Comparison of ENCODE assay signal across 8 mouse cellular contexts in genomic region chr7:110222583-110223182, GRCm38 (mm10). TPM values are rescaled to one million over a fixed set of nuclear protein-coding genes. Genes with fewer than 3 reads are reported as not detected.
DNase-seq lines count a peak whose midpoint lies in the region; ATAC-seq and TF ChIP-seq lines count a peak whose summit lies in the region.

No protein-coding gene starts in this region.

- TF ChIP-seq CTCF in kidney, postnatal 0 days (IDR thresholded peaks at IDR 0.05; ENCODE audit: low read depth): no peak

- peak; percentile 44 for DNase-seq in kidney, postnatal 0 days (ENCODE audit: low spot score)
- DNase-seq in kidney, adult 11 months: no peak
- peak; percentile 14 for DNase-seq in c-Kit-positive CD71-positive TER-119-negative erythroid progenitor cells, embryonic 14.5 days (ENCODE audit: low read depth)
- DNase-seq in right cerebral cortex, postnatal 14 days: no peak
- DNase-seq in gastrocnemius, adult 8-10 months (ENCODE audit: low spot score in 2 of 2): no peak

- peaks cover 3% of the 10 kb centered on the region for H3K36me3 ChIP-seq in kidney, postnatal 0 days (ENCODE audit: insufficient read depth, low read length)
- H3K36me3 ChIP-seq in hindbrain, embryonic 16.5 days (ENCODE audit: control insufficient read depth, insufficient read depth, low read length): no peaks in the 10 kb centered on the region
- peaks cover 6% of the 10 kb centered on the region for H3K36me3 ChIP-seq in myocyte (ENCODE audit: control insufficient read depth, insufficient read depth)

- no peaks in the 10 kb centered on the region for H3K9me3 ChIP-seq in kidney, postnatal 0 days (replicated peaks; ENCODE audit: low read length)
- no peaks in the 10 kb centered on the region for H3K9me3 ChIP-seq in hindbrain, embryonic 16.5 days (ENCODE audit: control insufficient read depth, low read length)

- no peaks in the 10 kb centered on the region for H3K27me3 ChIP-seq in kidney, postnatal 0 days (ENCODE audit: insufficient read depth, low read length)
- H3K27me3 ChIP-seq in hindbrain, embryonic 16.5 days (replicated peaks; ENCODE audit: control insufficient read depth, insufficient read depth, low read length): no peaks in the 10 kb centered on the region
- H3K27me3 ChIP-seq in myocyte (ENCODE audit: control insufficient read depth, insufficient read depth, insufficient read length): no peaks in the 10 kb centered on the region

- no peak for TF ChIP-seq POLR2A in myocyte (IDR thresholded peaks at IDR 0.05; ENCODE audit: insufficient read length, low read depth)

- H3K4me3 ChIP-seq in kidney, postnatal 0 days (replicated peaks; ENCODE audit: low read depth, low read length): peak overlapping the region; percentile 94
- peak overlapping the region; percentile 55 for H3K4me3 ChIP-seq in hindbrain, embryonic 16.5 days (ENCODE audit: low read length)
- H3K4me3 ChIP-seq in myocyte: peak overlapping the region; percentile 80

- H3K27ac ChIP-seq in kidney, postnatal 0 days: no peak overlapping the region; the same call in 1 of the 2 replicates
- H3K27ac ChIP-seq in hindbrain, embryonic 16.5 days (ENCODE audit: low read depth, low read length): no peak overlapping the region

- H3K4me2 ChIP-seq in kidney, postnatal 0 days (ENCODE audit: low read length): peak overlapping the region; percentile 85
- H3K4me2 ChIP-seq in hindbrain, embryonic 16.5 days (ENCODE audit: low read length): peak overlapping the region; percentile 93
- H3K4me2 ChIP-seq in myocyte (ENCODE audit: low read depth): peak overlapping the region; percentile 79

- H3K79me2 ChIP-seq in myocyte (ENCODE audit: control insufficient read depth, insufficient read depth): peaks cover 44% of the 10 kb centered on the region

- H3K4me1 ChIP-seq in kidney, postnatal 0 days (replicated peaks; ENCODE audit: insufficient read depth, low read length): no peaks in the 10 kb centered on the region
- H3K4me1 ChIP-seq in hindbrain, embryonic 16.5 days (ENCODE audit: control insufficient read depth, insufficient read depth, low read depth, low read length): peaks cover 3% of the 10 kb centered on the region; the same call in 1 of the 2 replicates

- WGBS in kidney, postnatal 0 days: 11% methylated on average over 12 of the region's 12 CpGs
- WGBS in hindbrain, embryonic 16.5 days: 18% methylated on average over 12 of the region's 12 CpGs

- H3K9ac ChIP-seq in kidney, postnatal 0 days (ENCODE audit: low read depth, low read length): peak overlapping the region; percentile 94
- H3K9ac ChIP-seq in hindbrain, embryonic 16.5 days (ENCODE audit: low read depth, low read length): no peak overlapping the region

- ATAC-seq in kidney, postnatal 0 days (replicated peaks; ENCODE audit: low FRiP score, low read depth): no peak
- ATAC-seq in hindbrain, embryonic 16.5 days: no peak
- ATAC-seq in frontal cortex, adult (ENCODE audit: low TSS enrichment): no peak

- peak overlapping the region; percentile 79 for H3ac ChIP-seq in myocyte (ENCODE audit: control insufficient read depth, insufficient read length)

TF ChIP-seq in myocyte, 11 proteins besides CTCF, POLR2A, EP300 and RAD21:
- TF ChIP-seq MAX (IDR thresholded peaks at IDR 0.05; ENCODE audit: low read depth): no peak
- TF ChIP-seq REST (IDR thresholded peaks at IDR 0.05; ENCODE audit: insufficient read depth, insufficient read length): no peak
- TF ChIP-seq MYOG (IDR thresholded peaks at IDR 0.05; ENCODE audit: control insufficient read depth in 1 of 3, insufficient read depth in 1 of 3, insufficient read length in 2 of 3, low read depth in 2 of 3): no peak
- TF ChIP-seq POLR2AphosphoS2 (IDR thresholded peaks at IDR 0.05; ENCODE audit: insufficient read length, low read depth): no peak
- no peak for TF ChIP-seq E2F4 (IDR thresholded peaks at IDR 0.05; ENCODE audit: insufficient read depth)
- no peak for TF ChIP-seq MYOD1 (IDR thresholded peaks at IDR 0.05; ENCODE audit: control insufficient read depth in 1 of 3, insufficient read length in 2 of 3, low read depth in 2 of 3)
- no peak for TF ChIP-seq USF1 (IDR thresholded peaks at IDR 0.05; ENCODE audit: low read depth)
- no peak for TF ChIP-seq TCF12 (IDR thresholded peaks at IDR 0.05; ENCODE audit: insufficient read depth, poor library complexity, severe bottlenecking)
- TF ChIP-seq SRF (IDR thresholded peaks at IDR 0.05; ENCODE audit: control insufficient read depth, insufficient read length, low read depth): no peak
- no peak for TF ChIP-seq TCF3 (IDR thresholded peaks at IDR 0.05; ENCODE audit: insufficient read length, low read depth)
- no peak for TF ChIP-seq CEBPB (IDR thresholded peaks at IDR 0.05; ENCODE audit: insufficient read depth, poor library complexity, severe bottlenecking)
TF ChIP-seq in myocyte: peak in this region for 0.

RNA-seq across cellular contexts. Expression of gene Swap70, which starts 1.2 kb away (rescaled TPM):
- 23.3 and 26.0 TPM in 2 replicates for polyA plus RNA-seq in kidney, postnatal 0 days (2015; fragmentation: Nextera tagmentation; extraction: Ambion mirVana)
- 10.6 and 11.2 TPM in 2 replicates for polyA plus RNA-seq in hindbrain, embryonic 16.5 days (2015; fragmentation: Nextera tagmentation; extraction: Ambion mirVana)
- polyA plus RNA-seq in myocyte (2012; fragmentation: generic; extraction: Trizol): 11.4 TPM
- total RNA-seq in gastrocnemius, adult 8-10 months (2022): 1 to 10 TPM; 4.5 to 6.0 (median 5.4) TPM

Comparison
In these comparisons a context has a peak if more than half of its experiments do, and no peak if none do; other contexts are left out.
1. DNase-seq: peak in kidney, postnatal 0 days (single experiment) and c-Kit-positive CD71-positive TER-119-negative erythroid progenitor cells, embryonic 14.5 days (single experiment); none in kidney, adult 11 months (single experiment), right cerebral cortex, postnatal 14 days (single experiment) and gastrocnemius, adult 8-10 months (0 of 2).
2. Peak in every context shown above with its lines, with median percentiles within 50 percentile points of each other: H3K4me2 ChIP-seq and H3K4me3 ChIP-seq.